Mouse (Mus musculus) A20 (cell line): ENCODE data around the gene Dazap1.
A peak's percentile ranks its signal among the peaks of the same experiment; 100 is the strongest.

ENCODE experiments used
- DNase-seq: peaks from one replicate; pipeline ENCODE4 v3.0.0-alpha.2; 2011; ENCODE audit warnings: low read depth, low spot score

The Dazap1 gene

DNA sequence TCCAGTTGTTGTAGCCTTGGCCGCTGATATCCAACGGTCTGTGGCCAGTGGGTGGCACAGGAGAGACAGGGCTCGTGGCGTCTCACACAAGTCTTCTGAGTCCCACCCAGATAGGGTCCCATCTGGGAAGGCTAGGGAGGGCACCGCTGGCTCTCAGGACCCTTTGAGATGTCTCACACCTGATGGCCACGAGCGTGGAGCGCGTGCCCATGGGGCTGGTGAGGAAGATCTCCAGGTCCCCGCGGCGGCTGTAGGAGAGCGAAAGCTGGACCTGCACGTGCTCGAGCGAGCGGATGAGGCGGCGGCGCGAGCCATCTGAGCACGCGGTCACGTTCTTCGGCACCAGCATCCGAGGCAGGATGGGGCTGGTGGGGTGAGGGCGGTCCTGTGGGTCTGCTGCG is 61.5 kb downstream of the Dazap1 start:
- DNase-seq: peak; percentile 67

DNA sequence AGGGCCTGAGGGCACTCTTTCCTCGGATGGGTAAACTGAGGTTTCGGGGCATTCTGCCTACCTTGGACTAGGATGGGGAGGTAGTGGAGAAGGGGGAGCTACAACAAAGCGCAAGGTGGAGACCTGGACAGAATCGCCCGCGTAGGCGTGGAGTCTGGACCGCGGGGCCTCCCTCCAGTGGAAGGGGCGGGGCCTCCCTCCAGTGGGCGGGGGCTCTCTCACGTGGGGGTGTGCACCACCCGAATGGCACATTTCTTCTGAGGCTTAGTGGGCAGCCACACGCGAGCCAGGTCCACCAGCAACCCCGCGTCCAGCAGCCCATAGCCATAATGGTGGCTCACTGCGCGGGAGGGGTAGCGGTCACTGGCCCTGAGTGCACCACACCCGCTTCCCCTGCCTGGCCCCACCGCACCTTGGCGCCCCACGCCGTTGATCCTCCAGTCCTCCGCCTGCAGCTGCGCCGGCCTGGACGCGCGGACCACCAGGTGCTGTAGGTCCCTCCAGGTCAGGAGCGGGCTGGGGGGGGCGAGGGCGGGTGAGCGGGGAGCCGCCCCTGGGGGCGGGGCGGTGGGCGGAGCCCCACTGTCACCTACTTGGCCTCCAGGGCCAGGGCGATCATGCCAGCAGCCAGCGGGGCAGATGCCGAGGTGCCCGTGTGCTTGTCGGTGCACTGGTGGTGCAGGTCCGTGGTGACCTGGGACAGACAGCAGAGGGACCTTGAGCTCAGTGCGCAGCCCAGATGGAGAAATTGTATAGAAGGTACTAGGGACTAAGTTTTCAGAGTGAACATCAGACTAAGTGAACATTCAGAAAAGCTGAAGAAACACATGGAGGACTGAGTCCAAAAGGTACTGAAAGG is 62.2 kb downstream of the Dazap1 start:
- peak; percentile 89 for DNase-seq

DNA sequence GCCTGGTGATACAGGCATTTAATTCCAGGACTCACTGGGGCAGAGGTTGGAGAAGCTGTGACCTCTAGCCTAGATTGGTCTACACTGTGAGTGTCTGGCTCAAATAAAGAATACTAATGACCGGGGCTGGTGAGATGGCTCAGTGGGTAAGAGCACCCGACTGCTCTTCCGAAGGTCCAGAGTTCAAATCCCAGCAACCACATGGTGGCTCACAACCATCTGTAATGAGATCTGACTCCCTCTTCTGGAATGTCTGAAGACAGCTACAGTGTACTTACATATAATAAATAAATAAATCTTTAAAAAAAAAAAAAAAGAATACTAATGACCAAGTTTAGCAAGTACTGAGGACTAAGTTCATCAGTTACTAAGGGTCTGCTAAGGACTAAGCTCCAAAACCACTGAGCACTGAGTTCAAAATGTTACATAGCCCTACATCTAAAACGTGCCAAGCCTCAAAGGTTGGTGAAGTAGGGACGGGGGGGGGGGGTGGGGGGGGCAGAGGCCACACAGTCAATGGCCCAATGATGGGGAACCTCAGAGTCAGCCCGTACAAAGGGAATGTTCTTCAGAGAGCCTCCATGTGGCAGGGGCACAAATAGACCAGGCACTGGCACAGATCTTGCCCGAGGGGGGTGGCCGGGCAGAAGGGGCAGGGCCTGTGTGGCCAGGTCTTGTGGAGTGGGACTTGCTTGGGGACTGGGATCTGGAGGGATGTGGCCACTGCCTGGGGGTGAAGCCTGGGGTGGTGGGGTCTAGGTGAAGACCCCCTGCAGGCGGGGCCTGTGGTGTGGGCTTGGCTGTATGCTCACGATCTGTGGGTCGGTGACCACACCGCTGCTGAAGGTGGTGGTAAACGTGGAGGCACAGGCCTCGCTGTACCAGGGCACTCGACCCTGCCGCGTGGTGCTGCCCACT is 63.1 kb downstream of the Dazap1 start:
- peak; percentile 30 for DNase-seq

GRCm38 (mm10) chr10:80325045-80325444 is 63.8 kb downstream of the Dazap1 start:
- DNase-seq: no peak

DNA sequence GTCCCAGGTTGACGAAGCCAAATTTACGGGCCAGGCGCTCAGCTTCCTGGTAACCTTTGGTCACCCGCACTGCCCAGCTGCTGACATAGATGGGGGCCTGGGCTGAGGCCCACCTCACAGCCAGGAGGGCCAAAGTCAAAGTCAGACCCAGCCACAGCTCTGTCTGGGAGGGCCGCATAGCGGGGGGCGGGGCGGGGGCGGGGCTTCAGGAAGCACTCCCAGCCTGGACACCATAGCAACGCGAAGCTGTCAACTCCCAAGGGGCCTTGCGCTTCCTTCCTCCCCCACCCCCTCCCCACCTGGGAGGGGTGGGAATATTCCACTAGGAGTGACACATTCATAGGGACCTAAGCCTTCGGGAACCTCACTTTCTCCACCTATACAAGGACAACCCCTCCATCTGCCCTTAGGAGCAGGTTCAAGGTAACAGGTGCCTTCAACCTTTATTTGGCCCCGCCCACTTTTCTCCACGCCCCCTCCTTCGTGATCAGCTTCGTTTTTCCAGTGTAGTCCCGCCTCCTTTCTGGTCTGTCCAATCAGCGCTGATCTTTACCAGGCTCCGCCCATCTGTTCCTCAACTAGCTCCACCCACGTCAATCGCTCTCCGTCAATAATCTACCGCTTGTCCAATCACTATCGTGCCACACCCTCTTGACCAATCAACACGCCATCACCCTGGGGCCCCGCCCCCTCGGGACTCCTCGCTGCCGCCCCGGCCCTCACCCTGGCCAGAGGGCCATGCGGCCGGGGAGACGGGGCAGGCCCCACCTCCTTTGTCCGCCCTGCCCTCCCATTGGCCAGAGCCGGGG is 68.2 kb downstream of the Dazap1 start, which contains the start of the genes Pcsk4 and Reep6:
Gene Pcsk4 (minus strand): TSS at position 226 of the 809 bp plus-strand sequence.
Gene Reep6 (plus strand): TSS at position 681 of the 809 bp plus-strand sequence.
- peak; percentile 100 for DNase-seq

DNA sequence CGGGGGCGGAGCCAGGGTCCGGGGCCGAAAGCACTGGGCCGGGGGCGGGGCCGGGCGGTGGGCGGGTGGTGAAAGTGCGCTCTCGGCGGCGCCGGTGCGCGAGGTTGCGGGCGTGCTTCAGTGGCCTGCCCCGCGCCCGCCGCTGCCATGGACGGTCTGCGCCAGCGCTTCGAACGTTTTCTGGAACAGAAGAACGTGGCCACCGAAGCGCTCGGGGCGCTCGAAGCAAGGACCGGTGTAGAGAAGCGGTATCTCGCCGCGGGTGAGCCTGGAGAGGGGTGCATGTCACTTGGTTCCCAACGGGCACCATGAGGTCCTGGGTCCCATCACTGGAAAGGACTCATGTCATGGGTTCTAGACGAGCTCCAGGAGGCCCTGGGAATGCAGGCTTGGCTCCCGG is 68.8 kb downstream of the Dazap1 start:
- DNase-seq: no peak

DNA sequence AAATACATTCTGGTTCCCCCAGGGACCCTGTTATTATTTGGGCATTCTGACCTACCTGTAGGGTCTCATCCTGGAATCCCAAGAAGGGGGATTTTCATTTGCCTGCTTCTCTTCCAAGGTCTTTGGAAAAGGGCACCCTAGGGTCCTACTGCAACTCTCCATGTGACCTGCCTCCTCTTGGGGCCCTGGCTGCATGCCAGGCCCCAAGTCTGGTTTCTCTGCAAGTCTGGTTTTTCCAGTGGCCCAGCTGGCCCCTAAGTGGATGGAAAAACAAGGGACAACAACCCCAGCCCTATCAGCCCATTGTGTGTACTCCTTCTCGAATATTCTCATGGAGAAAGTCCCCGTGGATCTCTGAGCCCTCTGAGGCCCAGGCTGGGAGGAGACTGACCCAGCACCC is 69.6 kb downstream of the Dazap1 start:
- DNase-seq: no peak

GRCm38 (mm10) chr10:80331636-80332524 is 70.6 kb downstream of the Dazap1 start:
- DNase-seq: peak; percentile 37

GRCm38 (mm10) chr10:80332525-80332989 is 71.3 kb downstream of the Dazap1 start:
- DNase-seq: no peak

- DNase-seq: no peak
These were observed 75.0 kb downstream of the Dazap1 start for GRCm38 (mm10) chr10:80336263-80336662.
